Mouse (Mus musculus): ENCODE results near the gene Snx18. TPM values are rescaled to one million over a fixed set of nuclear protein-coding genes. Genes with fewer than 3 reads are reported as not detected.

Gene Snx18
- polyA plus RNA-seq, 1 experiment from 2014 or later, result 35.3 TPM

DNA sequence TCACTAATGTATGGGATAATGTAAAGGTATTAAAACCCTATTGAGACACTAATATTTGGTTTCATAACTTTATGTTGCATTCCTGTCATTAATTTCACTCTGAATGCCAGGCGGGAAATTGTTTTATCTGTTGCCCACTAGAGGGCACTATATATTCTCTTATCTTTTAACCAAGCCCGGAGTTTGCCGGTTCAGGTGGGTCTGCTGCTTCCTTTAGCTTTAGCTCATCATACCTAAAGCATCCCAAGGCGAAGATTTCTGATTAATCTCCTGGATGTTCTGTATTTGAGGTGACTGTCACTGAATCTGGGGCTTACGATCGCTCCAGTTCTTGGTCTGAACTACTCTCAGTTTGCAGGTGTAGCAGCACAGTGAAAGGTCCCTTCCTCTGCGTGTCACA, 20.6 kb upstream of the Snx18 start:
- DNase-seq (ENCODE audit: low read depth, low spot score), result no peak
- ChIA-PET POLR2A (interaction anchor here (0.6 to 1.2 kb wide), 2 partner anchors 18 to 226 kb away, joined by 3 read pairs; no protein-coding TSS in a partner anchor), CTCF (interaction anchor here (0.6 to 4.6 kb wide), 12 partner anchors 12 to 317 kb away, joined by 3 to 25 read pairs (median 4); partner anchors contain the start of gene Snx18)
- TF ChIP-seq CTCF (IDR thresholded peaks at IDR 0.05), result peak; percentile 58
- in situ Hi-C loops (cut with MboI; ENCODE audit: low pct_unique_long_range_greater_than_20kb), result no loop called here
- H3K27me3 ChIP-seq, result no peaks in the 10 kb centered on the region
- ATAC-seq, result no peak

GRCm38 (mm10) chr13:113635799-113636222, 17.4 kb upstream of the Snx18 start:
- ChIA-PET CTCF (interaction anchor here (1.3 to 2.0 kb wide), 2 partner anchors 17 to 365 kb away, joined by 4 read pairs; partner anchors contain the start of gene Snx18), POLR2A (no interaction called here)
- in situ Hi-C loops (cut with MboI; ENCODE audit: low pct_unique_long_range_greater_than_20kb), result no loop called here
- no peak for ATAC-seq
- H3K27me3 ChIP-seq, result no peaks in the 10 kb centered on the region
- no peak for TF ChIP-seq CTCF (IDR thresholded peaks at IDR 0.05)
- DNase-seq (ENCODE audit: low read depth, low spot score), result no peak

DNA sequence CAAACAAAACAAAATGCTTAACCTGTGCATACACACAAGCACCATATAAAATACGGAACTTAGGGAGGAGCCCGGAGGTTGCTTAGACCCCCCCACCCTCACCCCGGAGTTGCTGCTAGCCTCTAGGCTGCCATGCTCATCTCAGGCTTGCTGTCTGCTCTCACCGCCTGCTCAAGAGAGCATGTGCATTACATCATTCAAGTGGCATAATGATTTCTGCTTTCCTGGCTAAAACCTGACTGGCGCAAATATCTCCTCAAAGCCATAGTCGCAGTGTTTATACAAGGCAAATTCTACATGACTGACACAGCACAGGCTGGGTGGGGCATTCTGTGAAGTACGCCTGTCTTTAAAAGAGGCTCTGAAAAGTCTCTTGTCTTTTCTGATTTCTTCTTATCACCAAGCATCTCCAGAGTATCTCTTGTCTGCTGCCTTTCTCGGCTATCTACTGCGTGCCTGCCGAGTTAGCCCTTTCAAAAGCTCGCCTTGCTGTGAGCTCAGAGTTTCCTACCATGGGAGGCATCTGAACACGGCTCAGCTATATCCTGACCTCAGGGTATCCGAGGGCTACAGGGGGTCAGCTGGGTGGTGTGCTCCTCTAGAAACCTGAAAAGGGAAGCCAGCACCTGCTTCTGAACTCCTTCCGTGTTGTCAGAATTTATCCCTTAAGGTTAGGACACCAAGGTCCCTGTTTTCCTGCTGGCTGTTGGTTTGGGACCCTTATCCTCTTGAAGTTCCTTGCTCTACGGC, 16.5 kb upstream of the Snx18 start:
- CTCF ChIA-PET, result interaction anchor here (1.2 kb wide), 1 partner anchor 231 kb away, joined by 4 read pairs; no protein-coding TSS in a partner anchor
- no peak for TF ChIP-seq CTCF (IDR thresholded peaks at IDR 0.05)
- ATAC-seq (no peak), DNase-seq (ENCODE audit: low read depth, low spot score) (no peak)
- no peaks in the 10 kb centered on the region for H3K27me3 ChIP-seq
- POLR2A ChIA-PET, result no interaction called here
- in situ Hi-C loops (cut with MboI; ENCODE audit: low pct_unique_long_range_greater_than_20kb), result loop anchor here (5.0 kb wide), 1 partner anchor 37 kb away; no protein-coding TSS in a partner anchor

DNA sequence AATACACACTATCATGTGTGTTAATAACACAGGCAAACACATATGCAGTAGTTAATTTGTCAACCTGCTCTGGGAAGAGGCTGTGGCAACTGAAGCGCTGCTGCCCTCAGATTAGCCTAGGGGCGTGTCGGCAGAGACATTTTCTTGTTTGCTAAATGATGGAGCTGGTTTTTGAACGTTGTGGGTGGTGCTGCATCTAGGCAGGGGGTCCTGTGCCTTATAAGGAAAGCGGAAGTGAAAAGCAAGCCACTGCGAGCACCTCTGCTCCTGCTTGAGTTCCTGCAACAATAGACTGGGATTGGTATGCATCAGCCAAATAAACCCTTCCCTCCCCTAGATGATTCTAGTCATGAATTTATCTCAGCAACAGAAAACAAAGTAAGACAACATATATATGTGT, 14.1 kb upstream of the Snx18 start:
- no peak for TF ChIP-seq CTCF (IDR thresholded peaks at IDR 0.05)
- DNase-seq (ENCODE audit: low read depth, low spot score) (no peak), ATAC-seq (no peak)
- in situ Hi-C loops (cut with MboI; ENCODE audit: low pct_unique_long_range_greater_than_20kb), result loop anchor here (5.0 kb wide), 1 partner anchor 40 kb away; no protein-coding TSS in a partner anchor
- ChIA-PET CTCF (no interaction called here), POLR2A (no interaction called here)
- no peaks in the 10 kb centered on the region for H3K27me3 ChIP-seq

DNA sequence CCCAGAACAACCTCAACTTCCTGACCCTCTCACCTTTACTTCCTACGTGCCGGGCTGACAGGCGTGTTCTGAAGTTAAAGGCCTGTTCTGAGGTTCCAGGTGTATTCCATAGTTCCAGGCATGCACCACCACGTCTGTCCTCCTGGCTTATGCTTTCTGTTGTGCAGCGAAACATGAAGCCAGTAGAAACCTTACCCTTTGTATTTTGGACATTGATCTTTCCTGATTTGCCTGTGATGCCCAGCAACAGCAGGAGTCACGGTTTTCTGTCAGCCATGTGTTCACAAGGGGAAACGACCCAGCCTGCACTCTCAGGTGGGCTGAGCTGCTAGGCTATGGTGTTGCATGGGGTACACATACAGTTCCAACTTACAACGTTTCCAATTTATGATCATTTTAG, 9.2 kb upstream of the Snx18 start:
- in situ Hi-C loops (cut with MboI; ENCODE audit: low pct_unique_long_range_greater_than_20kb), result no loop called here
- ChIA-PET CTCF (interaction anchor here (0.8 kb wide), 1 partner anchor 12 kb away, joined by 3 read pairs; no protein-coding TSS in a partner anchor), POLR2A (no interaction called here)
- no peak for TF ChIP-seq CTCF (IDR thresholded peaks at IDR 0.05)
- ATAC-seq, result no peak
- no peaks in the 10 kb centered on the region for H3K27me3 ChIP-seq
- no peak for DNase-seq (ENCODE audit: low read depth, low spot score)

DNA sequence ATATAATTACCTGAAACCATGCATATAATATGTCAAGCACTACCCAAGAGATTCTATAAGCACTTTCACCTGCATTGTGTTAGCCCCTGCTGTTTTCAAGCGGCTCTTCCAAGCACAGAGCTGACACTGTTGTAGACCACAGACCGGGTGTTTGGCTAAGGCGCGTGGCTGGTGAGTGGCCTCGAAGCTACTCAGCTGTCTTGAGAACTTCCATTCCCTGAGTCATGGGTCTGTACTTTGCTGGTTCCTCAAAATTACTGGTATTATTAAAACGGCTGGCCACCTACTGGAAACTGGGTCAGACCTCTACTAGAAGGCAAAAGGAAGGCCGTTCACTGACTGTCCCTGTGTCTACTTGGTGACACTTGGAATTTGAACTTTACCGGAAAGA, 4.5 kb upstream of the Snx18 start:
- no peak for TF ChIP-seq CTCF (IDR thresholded peaks at IDR 0.05)

GRCm38 (mm10) chr13:113622122-113622864, 3.9 kb upstream of the Snx18 start:
- CTCF ChIA-PET, result no interaction called here
- no peaks in the 10 kb centered on the region for H3K27me3 ChIP-seq
- in situ Hi-C loops (cut with MboI; ENCODE audit: low pct_unique_long_range_greater_than_20kb), result no loop called here
- POLR2A ChIA-PET, result no interaction called here
- TF ChIP-seq CTCF (IDR thresholded peaks at IDR 0.05), result no peak
- no peak for DNase-seq (ENCODE audit: low read depth, low spot score)
- ATAC-seq, result peak; percentile 25

More for the DNA sequence above, 4.5 kb upstream of the Snx18 start:
- ATAC-seq (no peak), DNase-seq (ENCODE audit: low read depth, low spot score) (no peak)
- CTCF ChIA-PET, result no interaction called here
- in situ Hi-C loops (cut with MboI; ENCODE audit: low pct_unique_long_range_greater_than_20kb), result no loop called here
- no peaks in the 10 kb centered on the region for H3K27me3 ChIP-seq
- POLR2A ChIA-PET, result interaction anchor here (0.6 kb wide), 1 partner anchor 385 kb away, joined by 3 read pairs; no protein-coding TSS in a partner anchor

DNA sequence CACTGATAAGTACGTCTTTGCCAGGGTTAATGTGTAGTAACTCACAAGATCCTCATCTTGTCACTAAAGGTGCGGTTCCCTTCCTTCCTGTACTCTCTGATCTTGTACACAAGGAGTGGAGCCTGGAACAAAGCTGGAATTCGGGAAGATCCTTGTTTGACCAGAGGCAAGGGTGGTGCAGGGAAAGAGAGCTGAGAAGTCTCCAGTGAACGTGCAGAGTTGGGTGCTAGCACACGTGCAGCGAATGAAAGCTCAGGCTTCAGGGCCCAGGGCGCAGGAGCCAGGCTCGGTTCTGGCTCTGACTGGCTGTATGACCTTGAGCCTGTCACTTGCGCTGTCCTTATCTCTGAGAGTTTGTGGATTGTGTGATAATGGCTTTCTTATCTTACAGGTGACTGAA, 639 bp upstream of the Snx18 start:
- DNase-seq (ENCODE audit: low read depth, low spot score) (no peak), ATAC-seq (no peak)
- no peak for TF ChIP-seq CTCF (IDR thresholded peaks at IDR 0.05)
- CTCF ChIA-PET, result interaction anchor here (1.0 to 4.8 kb wide), 25 partner anchors 18 to 573 kb away, joined by 3 to 39 read pairs (median 4); partner anchors contain the start of gene Gpx8
- POLR2A ChIA-PET, result interaction anchor here (0.5 to 2.1 kb wide), 4 partner anchors 20 to 347 kb away, joined by 3 to 7 read pairs (median 4); no protein-coding TSS in a partner anchor
- in situ Hi-C loops (cut with MboI; ENCODE audit: low pct_unique_long_range_greater_than_20kb), result loop anchor here (5.0 to 10.0 kb wide), 3 partner anchors 154 to 572 kb away; partner anchors contain the start of gene Gpx8
- no peaks in the 10 kb centered on the region for H3K27me3 ChIP-seq

DNA sequence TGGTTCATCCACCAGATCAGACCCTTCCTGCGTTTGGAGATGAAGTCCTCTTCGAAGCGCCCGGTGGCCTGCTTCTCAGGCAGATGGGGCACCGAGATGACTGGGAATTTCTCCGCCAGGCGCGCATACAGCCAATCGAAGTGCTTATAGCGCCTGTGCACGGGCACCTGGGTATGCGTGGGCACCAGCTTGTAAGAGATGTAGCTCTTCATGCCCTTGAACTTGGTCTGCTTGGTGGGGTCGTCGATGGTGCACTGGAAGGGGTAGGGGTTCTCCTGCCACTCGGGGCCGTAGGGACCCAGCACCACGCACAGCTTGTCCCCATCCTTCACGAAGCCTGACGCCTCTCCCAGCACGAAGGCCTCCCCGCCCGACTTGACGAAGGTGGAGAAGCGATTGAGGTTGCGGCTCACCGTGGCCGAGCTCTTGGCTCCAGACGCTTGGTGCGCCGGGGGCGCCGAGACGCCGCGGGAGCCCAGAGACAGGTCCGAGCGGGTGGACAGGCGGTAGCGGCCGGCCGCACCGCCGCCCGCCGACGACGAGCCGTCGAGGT, 950 bp downstream of the Snx18 start:
- DNase-seq (ENCODE audit: low read depth, low spot score) (no peak), ATAC-seq (no peak)
- in situ Hi-C loops (cut with MboI; ENCODE audit: low pct_unique_long_range_greater_than_20kb), result loop anchor here (5.0 to 10.0 kb wide), 3 partner anchors 153 to 570 kb away; partner anchors contain the start of gene Gpx8
- POLR2A ChIA-PET, result interaction anchor here (0.5 to 2.1 kb wide), 7 partner anchors 18 to 347 kb away, joined by 3 to 7 read pairs (median 4); no protein-coding TSS in a partner anchor
- TF ChIP-seq CTCF (IDR thresholded peaks at IDR 0.05), result no peak
- H3K27me3 ChIP-seq, result no peaks in the 10 kb centered on the region
- CTCF ChIA-PET, result interaction anchor here (1.3 to 4.8 kb wide), 9 partner anchors 10 to 295 kb away, joined by 3 to 39 read pairs (median 4); no protein-coding TSS in a partner anchor

Data from Patski (cell line).